Mouse (Mus musculus) C2C12 (cell line): ENCODE data around the gene Pde7b.

Experiments
- CEBPB ChIP-seq: IDR thresholded peaks from one replicate; pipeline ENCODE4 v1.6.1; 2011; ENCODE audit warnings: low read depth, mild to moderate bottlenecking, control low read depth, moderate library complexity
- CTCF ChIP-seq: IDR thresholded peaks from one replicate; pipeline ENCODE4 v1.5.1; 2011; ENCODE audit not compliant: control insufficient read depth, insufficient read depth, insufficient read length
- MAX ChIP-seq: IDR thresholded peaks from one replicate; pipeline ENCODE4 v1.6.1; 2011; ENCODE audit warnings: mild to moderate bottlenecking, control low read depth
- MYOD1 ChIP-seq: IDR thresholded peaks from one replicate; pipeline ENCODE4 v1.6.1; 2011; ENCODE audit warnings: low read depth; ENCODE audit not compliant: control insufficient read depth, insufficient read length
- MYOG ChIP-seq: IDR thresholded peaks from one replicate; pipeline ENCODE4 v1.6.1; 2011; ENCODE audit not compliant: control insufficient read depth, insufficient read length; ENCODE audit errors: extremely low read depth
- USF1 ChIP-seq: IDR thresholded peaks from one replicate; pipeline ENCODE4 v1.6.1; 2011; ENCODE audit warnings: low read depth, mild to moderate bottlenecking, control low read depth, moderate library complexity

DNA sequence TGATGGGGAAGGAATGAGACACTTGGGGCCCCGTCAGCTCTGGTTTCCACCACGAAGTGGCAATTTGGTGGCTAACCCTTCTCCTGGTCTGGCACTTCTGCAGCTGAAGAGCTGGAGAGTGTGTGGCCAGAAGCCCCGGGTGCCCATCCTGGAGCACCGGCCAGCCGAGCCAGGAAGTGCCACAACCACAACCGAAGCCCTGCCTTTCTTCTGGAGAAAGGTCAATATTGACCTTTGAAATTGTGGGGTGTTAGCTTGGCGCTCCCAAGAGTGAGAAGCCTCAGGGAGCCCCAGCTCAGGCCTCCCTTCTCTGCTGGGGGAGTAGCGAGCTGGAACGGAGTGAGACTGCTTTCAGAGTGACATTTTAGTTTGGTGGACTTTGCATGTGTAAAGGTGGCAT lies 250.8 kb downstream of the Pde7b start:
- TF ChIP-seq CTCF, result no peak
- TF ChIP-seq MAX, result no peak
- TF ChIP-seq USF1, result no peak
- no peak for TF ChIP-seq CEBPB
- no peak for TF ChIP-seq MYOD1
- no peak for TF ChIP-seq MYOG
